Mouse (Mus musculus) liver, embryonic 16.5 days (tissue): Measurements from ENCODE around the gene Htr1a. TPM values are rescaled to one million over a fixed set of nuclear protein-coding genes. Genes with fewer than 3 reads are reported as not detected.

Experiments used
- ATAC-seq: fragments of 200-750 bp; cut with Nextera tagmentation; 2 replicates; pipeline ENCODE4 v1.8.0; 2017; ENCODE audit warnings: low read depth, mild to moderate bottlenecking, moderate number of reproducible peaks, moderate library complexity
- H3K27ac ChIP-seq: fragments of 300-500 bp; sonication (generic); 2 replicates; pipeline ENCODE4 v1.5.1; 2014; ENCODE audit warnings: mild to moderate bottlenecking, low read length
- H3K27me3 ChIP-seq: fragments of 300-500 bp; sonication (generic); 2 replicates; pipeline ENCODE4 v1.6.1; 2014; ENCODE audit warnings: low read depth, low read length, mixed read lengths; ENCODE audit not compliant: control insufficient read depth, insufficient read depth
- H3K36me3 ChIP-seq: fragments of 300-500 bp; sonication (generic); 2 replicates; pipeline ENCODE4 v1.6.1; 2014; ENCODE audit warnings: mild to moderate bottlenecking; ENCODE audit not compliant: control insufficient read depth, insufficient read depth
- H3K4me1 ChIP-seq: fragments of 300-500 bp; sonication (generic); 2 replicates; pipeline ENCODE4 v1.6.1; 2014; ENCODE audit warnings: low read depth, low read length, mixed read lengths; ENCODE audit not compliant: control insufficient read depth
- H3K4me2 ChIP-seq: fragments of 300-500 bp; sonication (generic); 2 replicates; pipeline ENCODE4 v1.6.1; 2014; ENCODE audit warnings: low read depth, low read length, mixed read lengths
- H3K4me3 ChIP-seq: fragments of 300-500 bp; sonication (generic); 2 replicates; pipeline ENCODE4 v1.5.1; 2014; ENCODE audit warnings: low read depth, mild to moderate bottlenecking, low read length
- H3K9ac ChIP-seq: fragments of 300-500 bp; sonication (generic); 2 replicates; pipeline ENCODE4 v1.6.1; 2014; ENCODE audit warnings: low read depth, low read length
- H3K9me3 ChIP-seq: fragments of 300-500 bp; sonication (generic); replicated peaks from 2 replicates; pipeline ENCODE4 v1.6.1; 2016; ENCODE audit warnings: low read length; ENCODE audit not compliant: control insufficient read depth
- WGBS: fragments of 180-500 bp; shearing (Covaris S2); extraction: QIAGEN DNeasy Blood & Tissue Kit; methylation state at CpG from one replicate; pipeline ENCODE4 v1.1.7; 2014; ENCODE audit not compliant: insufficient replicate concordance; 5-methylcytosine and 5-hydroxymethylcytosine counted together
- polyA plus RNA-seq: library from polyadenylated mRNA; unstranded; fragments of >200 nt; fragmentation: Nextera tagmentation; extraction: Ambion mirVana; gene quantifications from 2 replicates; pipeline ENCODE4 v1.2.1, GENCODE M21; 2015

The Htr1a gene
- polyA plus RNA-seq = not detected in 2 replicates

DNA sequence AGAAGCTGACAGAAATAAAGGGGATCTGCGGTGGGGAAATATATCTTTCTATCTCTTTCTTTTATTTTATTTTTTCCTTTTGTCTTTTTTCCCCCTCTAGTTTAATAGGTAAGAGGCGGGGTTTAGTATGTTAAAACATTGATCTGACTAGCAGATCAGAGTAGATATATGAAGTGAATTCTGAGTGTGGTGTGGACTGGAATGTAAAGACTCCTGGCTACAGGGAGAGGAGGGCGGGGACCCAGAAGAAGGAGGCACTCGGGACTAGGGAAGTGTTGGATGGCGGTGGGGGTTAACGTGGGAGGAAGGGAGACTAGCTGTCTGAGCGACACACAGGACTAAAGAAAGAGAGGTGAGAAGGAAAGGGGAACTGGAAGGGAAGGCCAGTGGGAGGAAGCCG is at the start of gene Htr1a:
Htr1a (plus strand) TSS at position 301 of the 400 bp plus-strand sequence.
- Histone ChIP-seq H3K36me3 (no peaks in the 10 kb centered on the region), H3K9me3 (no peaks in the 10 kb centered on the region), H3K4me3 (no peak within 1 kb of the TSS), H3K4me2 (no peak within 1 kb of the TSS), H3K4me1 (no peaks in the 10 kb centered on the region), H3K27ac (no peak within 1 kb of the TSS), H3K27me3 (peaks cover 19% of the 10 kb centered on the region), H3K9ac (no peak within 1 kb of the TSS)
- WGBS = 4% methylated on average over 8 of the region's 8 CpGs
- ATAC-seq = no peak

DNA sequence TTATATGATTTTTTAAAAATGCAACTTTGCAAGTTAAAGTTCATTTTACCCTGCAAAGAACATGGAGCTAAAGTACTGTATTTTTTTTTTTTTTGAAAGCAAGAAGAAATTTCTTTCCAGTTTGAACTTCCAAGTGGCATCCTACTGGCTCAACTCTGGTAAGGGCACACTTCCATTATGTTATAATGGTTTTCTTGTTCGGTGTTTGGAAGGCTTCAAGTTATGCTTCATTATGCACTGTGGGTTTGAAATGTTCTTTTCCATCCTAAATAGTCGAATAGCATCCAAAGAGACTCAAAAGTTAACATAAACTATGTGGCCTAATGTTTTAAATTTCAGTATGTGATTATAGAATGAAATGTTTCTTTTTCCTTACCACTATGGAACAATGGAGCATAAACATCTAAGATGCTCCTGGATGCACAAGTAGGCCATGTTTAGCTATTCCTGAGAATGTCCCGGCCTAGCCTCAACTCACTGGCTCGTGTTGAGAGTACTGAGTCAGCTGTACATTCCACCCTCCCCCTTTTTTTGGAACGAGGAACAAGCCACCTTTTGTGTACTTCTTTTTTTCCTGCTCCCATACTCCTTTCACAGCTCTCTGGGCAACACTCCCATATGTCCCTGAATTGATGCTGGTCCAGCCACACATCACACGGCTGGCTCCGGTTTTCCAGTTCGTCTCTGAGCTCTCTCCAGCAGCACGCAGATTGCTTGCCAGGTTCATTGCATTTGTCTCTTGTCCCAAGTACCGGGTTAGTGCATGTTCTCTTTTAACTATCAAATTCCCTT is 31.7 kb upstream of the Htr1a start:
- Histone ChIP-seq H3K27me3 (no peaks in the 10 kb centered on the region), H3K9ac (no peak overlapping the region), H3K36me3 (no peaks in the 10 kb centered on the region), H3K4me1 (no peaks in the 10 kb centered on the region), H3K9me3 (no peaks in the 10 kb centered on the region), H3K27ac (no peak overlapping the region), H3K4me3 (no peak overlapping the region), H3K4me2 (no peak overlapping the region)
- ATAC-seq = no peak
- 58% methylated on average over 10 of the region's 10 CpGs for WGBS

DNA sequence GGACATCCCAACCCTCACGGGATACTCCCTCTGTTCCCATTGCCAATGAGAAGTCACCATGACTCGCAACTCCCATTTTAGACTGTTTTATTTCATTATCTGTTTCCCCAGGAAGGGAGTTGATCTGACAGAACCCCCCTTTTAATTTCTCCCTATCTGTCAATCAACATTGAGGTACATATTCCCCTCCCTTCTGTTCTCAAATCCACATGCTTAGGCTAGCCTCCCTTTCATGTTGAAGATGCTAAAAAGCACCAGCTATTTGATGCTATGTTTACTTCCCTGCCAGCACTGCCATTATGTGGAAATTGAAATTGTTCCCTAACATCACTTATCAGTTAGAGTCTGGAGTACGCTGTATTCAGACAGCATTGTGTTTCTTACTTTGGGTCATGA is 31.1 kb upstream of the Htr1a start:
- 69% methylated on average over 3 of the region's 3 CpGs for WGBS
- Histone ChIP-seq H3K4me3 (no peak overlapping the region), H3K27ac (no peak overlapping the region), H3K4me2 (no peak overlapping the region), H3K27me3 (no peaks in the 10 kb centered on the region), H3K4me1 (no peaks in the 10 kb centered on the region), H3K9ac (no peak overlapping the region), H3K9me3 (no peaks in the 10 kb centered on the region), H3K36me3 (no peaks in the 10 kb centered on the region)
- no peak for ATAC-seq

DNA sequence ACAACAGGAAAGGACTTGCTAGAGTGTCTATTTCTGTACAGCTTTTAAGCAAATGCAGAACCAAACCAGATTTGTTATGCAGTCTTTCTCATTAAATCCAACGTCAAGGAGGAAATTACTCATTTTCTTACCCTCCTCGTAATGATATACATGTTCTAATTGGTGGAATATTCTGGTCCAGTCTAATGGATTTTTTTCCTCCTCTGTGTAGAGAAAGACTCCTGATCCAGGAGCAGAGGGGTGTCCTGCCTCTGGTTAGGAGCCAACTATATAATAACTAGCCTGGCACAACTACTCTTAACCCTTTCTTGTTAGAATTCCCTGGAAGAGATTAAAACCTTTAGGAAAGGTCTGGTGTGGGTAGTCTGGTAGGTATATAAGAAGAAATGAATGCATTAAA is 10.3 kb upstream of the Htr1a start:
- Histone ChIP-seq H3K4me1 (no peaks in the 10 kb centered on the region), H3K9me3 (no peaks in the 10 kb centered on the region), H3K4me3 (no peak overlapping the region), H3K9ac (no peak overlapping the region), H3K27ac (no peak overlapping the region), H3K4me2 (no peak overlapping the region), H3K36me3 (no peaks in the 10 kb centered on the region), H3K27me3 (no peaks in the 10 kb centered on the region)
- 59% methylated on average over 2 of the region's 2 CpGs for WGBS
- ATAC-seq = no peak

DNA sequence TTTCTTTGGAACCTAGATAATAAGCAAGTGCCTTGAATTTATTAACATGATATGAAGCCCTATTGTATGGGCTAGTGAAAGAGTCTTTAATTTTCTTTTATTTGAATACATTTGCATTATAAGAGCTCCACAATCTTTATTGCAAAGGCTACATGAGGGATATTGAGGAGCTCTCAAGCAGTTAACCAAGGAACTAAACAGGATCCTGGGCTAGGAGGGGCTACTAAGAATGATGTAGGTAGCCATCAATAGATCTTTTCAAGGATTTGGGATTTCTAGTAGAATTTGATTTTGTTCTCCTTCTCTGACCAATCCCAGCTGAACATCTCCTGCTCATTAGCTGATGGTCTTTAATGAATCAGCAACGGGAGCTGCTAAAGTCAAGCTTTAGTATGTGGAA is 9.8 kb upstream of the Htr1a start:
- H3K4me2 ChIP-seq = no peak overlapping the region
- 83% methylated on average over 1 of the region's 1 CpGs for WGBS
- H3K27me3 ChIP-seq = no peaks in the 10 kb centered on the region
- H3K4me1 ChIP-seq = no peaks in the 10 kb centered on the region
- H3K27ac ChIP-seq = no peak overlapping the region
- H3K36me3 ChIP-seq = no peaks in the 10 kb centered on the region
- ATAC-seq = no peak
- H3K9me3 ChIP-seq = no peaks in the 10 kb centered on the region
- no peak overlapping the region for H3K4me3 ChIP-seq
- no peak overlapping the region for H3K9ac ChIP-seq

DNA sequence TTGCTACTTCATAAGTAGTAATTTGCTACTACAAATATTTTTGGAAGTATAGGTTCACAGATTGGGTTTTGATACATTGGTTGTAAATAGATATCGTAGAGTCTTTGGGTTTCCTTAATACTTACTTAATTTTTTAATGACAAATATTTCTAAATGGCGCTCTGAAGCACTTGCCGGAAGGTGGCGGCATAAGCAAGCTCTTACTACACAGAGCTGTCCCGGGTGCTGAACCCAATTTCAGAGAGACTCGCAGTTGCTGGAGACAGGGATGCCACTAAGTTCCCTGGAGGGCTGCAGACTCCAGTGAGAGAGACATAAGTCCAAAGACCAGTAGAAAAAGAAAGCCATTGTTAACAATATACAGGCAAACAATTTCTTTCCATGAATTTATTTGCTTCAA is 863 bp upstream of the Htr1a start:
- H3K36me3 ChIP-seq = no peaks in the 10 kb centered on the region
- no peak overlapping the region for H3K9ac ChIP-seq
- no peaks in the 10 kb centered on the region for H3K9me3 ChIP-seq
- no peaks in the 10 kb centered on the region for H3K4me1 ChIP-seq
- no peak overlapping the region for H3K4me2 ChIP-seq
- no peak overlapping the region for H3K4me3 ChIP-seq
- peaks cover 19% of the 10 kb centered on the region for H3K27me3 ChIP-seq
- no peak for ATAC-seq
- 3% methylated on average over 6 of the region's 6 CpGs for WGBS
- H3K27ac ChIP-seq = no peak overlapping the region

DNA sequence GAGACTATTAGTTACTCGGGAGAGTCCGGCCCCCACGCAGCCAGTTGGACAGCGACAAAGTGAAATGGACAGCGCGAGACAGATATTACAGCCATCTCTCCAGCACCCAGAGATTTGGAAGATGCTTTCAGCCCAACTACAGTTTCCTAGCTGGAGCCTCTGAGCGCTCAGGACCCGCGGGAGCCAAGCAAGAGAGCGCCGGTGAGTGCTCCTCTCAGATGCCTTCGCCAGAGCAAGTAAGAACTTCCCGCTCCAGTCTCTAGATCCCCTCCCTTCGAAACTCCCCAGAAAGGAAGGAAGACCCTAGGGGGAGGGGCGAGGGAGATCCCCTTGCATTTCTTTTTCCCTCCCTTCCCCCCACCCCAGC is 415 bp downstream of the Htr1a start:
- Histone ChIP-seq H3K9ac (no peak overlapping the region), H3K36me3 (no peaks in the 10 kb centered on the region), H3K4me1 (no peaks in the 10 kb centered on the region), H3K27ac (no peak overlapping the region), H3K4me2 (no peak overlapping the region), H3K4me3 (no peak overlapping the region), H3K27me3 (peaks cover 19% of the 10 kb centered on the region), H3K9me3 (no peaks in the 10 kb centered on the region)
- WGBS = 2% methylated on average over 15 of the region's 15 CpGs
- ATAC-seq = no peak

DNA sequence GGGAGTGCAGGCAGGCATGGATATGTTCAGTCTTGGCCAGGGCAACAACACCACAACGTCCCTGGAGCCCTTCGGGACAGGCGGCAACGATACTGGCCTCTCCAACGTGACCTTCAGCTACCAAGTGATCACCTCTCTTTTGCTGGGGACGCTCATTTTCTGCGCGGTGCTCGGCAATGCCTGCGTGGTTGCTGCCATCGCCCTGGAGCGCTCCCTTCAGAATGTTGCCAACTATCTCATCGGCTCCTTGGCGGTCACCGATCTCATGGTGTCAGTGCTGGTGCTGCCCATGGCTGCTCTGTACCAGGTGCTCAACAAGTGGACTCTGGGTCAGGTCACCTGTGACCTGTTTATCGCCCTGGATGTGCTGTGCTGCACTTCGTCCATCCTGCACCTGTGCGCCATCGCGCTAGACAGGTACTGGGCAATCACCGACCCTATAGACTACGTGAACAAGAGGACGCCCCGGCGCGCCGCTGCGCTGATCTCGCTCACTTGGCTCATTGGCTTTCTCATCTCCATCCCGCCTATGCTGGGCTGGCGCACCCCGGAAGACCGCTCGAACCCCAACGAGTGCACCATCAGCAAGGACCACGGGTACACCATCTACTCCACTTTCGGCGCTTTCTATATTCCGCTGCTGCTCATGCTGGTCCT is 927 bp downstream of the Htr1a start:
- Histone ChIP-seq H3K27me3 (peaks cover 19% of the 10 kb centered on the region), H3K4me2 (no peak overlapping the region), H3K36me3 (no peaks in the 10 kb centered on the region)

DNA sequence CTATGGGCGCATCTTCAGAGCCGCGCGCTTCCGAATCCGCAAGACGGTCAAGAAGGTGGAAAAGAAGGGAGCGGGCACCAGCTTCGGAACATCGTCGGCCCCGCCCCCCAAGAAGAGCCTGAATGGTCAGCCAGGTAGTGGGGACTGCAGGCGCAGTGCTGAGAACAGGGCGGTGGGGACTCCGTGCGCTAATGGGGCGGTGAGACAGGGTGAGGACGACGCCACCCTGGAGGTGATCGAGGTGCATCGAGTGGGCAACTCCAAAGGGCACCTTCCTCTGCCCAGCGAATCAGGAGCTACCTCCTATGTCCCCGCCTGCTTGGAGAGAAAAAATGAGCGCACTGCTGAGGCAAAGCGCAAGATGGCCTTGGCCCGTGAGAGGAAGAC is 1.4 kb downstream of the Htr1a start:
- H3K4me1 ChIP-seq = no peaks in the 10 kb centered on the region
- 3% methylated on average over 26 of the region's 26 CpGs for WGBS
- H3K36me3 ChIP-seq = no peaks in the 10 kb centered on the region
- H3K27me3 ChIP-seq = peaks cover 19% of the 10 kb centered on the region
- no peak overlapping the region for H3K4me3 ChIP-seq
- H3K4me2 ChIP-seq = no peak overlapping the region
- no peaks in the 10 kb centered on the region for H3K9me3 ChIP-seq
- no peak overlapping the region for H3K9ac ChIP-seq
- H3K27ac ChIP-seq = no peak overlapping the region
- no peak for ATAC-seq

More for the DNA sequence above, 927 bp downstream of the Htr1a start:
- H3K9me3 ChIP-seq = no peaks in the 10 kb centered on the region
- H3K4me3 ChIP-seq = no peak overlapping the region
- ATAC-seq = no peak
- 2% methylated on average over 39 of the region's 39 CpGs for WGBS
- no peak overlapping the region for H3K27ac ChIP-seq
- H3K4me1 ChIP-seq = no peaks in the 10 kb centered on the region
- H3K9ac ChIP-seq = no peak overlapping the region
